Mouse (Mus musculus): Measurements from ENCODE around the gene Gabarap. TPM values are rescaled to one million over a fixed set of nuclear protein-coding genes. Genes with fewer than 3 reads are reported as not detected.

The Gabarap gene
- 100 to 1,000 TPM; 469 to 485 TPM for total RNA-seq (2023)

DNA sequence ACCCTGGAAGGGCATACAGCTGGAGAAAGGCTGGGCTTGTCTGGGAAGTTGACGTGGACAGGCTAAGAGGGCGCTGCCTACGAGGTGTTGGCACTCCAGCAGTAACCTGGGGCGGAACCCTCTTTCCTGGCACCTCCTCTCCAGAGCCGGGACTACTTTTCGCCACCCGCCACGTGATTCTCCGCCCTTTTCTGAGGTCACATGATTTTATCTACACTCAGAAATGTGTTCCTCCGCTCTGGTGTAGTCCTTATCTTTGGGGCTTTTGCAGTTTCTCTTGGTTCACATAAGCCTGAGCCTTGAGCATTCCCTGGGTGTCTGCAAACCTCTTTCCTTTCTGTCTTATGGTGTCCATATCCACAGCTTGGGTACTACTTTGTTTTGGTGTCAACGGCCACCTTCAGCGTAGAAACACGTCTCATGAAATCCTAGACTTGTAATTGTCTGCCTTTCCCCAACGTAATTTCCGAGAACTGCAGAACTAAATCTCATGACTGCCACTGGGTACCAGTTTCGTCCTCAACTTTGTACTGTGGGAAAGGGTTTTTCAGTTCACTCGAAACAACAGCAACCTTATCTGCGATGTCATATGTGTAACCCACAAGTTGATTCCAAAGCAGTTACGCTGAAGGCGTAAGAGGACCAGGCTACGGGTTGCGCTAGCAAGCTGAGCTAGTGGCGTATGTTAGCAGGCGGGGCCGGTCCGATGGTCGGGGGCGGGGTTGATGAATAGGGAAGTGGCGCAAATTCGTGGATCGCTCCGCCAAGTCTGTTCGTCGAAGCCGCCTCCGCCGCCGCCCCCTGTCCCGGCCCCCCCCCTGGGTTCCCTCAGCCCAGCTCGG lies at the start of gene Gabarap:
Gene Gabarap (plus strand): TSS at position 294 of the 842 bp plus-strand sequence.

DNA sequence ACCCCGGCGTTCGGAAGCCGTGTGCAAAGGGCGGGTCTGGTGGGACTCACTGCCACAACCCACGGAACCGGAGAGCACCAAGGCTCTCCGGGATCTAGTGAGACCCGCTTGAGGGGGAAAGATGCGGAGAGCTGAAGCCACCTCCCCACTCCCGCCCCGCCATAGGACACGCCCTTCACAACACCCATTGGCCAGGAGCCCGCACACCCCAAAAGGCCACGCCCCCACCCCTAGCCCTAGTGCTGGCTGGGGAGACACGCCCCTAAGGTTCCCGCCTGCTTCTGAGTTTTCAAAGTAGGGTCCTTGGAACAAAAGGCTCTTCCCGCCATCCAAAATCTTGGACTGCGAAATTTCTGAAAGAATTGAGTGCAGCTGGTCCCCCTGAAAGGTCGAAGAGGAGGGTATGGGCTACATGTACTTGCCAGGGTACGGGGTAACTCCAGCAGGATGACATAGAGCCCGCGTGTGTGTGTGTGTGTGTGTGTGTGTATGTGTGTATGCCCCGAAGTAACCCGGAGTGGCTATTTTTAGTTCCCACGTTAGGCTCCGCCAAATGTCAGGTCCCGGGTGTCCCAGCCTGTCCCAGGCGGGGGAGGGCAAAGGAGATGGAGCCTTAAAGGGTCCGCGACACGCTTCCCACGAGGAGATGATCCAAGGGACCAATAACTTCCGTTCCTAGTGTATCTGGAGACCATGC lies 42.7 kb upstream of the Gabarap start, which contains the start of gene Slc2a4:
Gene Slc2a4 (minus strand): TSS at position 123 of the 697 bp plus-strand sequence.

DNA sequence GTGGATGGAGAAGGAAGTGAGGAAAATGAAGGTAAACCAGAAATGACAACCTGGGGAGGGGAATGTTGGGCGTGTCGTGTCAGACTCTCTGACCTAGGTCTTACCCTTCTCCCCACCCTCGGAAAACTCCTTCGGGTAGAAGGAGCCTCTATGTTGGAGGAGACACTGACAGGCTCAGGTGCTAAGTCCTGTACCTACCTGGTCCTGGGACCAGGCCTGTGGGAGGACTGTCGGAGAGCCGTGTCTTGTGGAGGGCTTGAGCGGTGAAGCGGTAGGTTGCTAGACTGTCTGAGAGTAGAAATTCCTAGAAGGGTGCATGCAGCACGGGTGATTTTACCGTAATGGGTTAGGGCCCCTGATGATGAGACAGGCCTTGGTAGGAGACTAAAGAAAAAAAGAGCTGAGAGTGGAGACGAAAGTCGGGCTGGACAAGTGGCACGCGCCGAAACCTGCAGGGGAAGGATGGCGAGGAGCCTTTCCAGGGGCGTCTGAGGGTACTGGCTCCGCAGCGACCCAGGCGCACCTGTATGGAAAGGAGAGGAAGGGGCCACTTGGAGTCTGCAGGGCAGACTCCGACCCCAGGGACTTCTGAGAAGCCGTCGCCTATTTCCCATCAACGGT lies 26.2 kb upstream of the Gabarap start, which contains the start of gene Cldn7:
Gene Cldn7 (plus strand): TSS at position 130 of the 621 bp plus-strand sequence.

DNA sequence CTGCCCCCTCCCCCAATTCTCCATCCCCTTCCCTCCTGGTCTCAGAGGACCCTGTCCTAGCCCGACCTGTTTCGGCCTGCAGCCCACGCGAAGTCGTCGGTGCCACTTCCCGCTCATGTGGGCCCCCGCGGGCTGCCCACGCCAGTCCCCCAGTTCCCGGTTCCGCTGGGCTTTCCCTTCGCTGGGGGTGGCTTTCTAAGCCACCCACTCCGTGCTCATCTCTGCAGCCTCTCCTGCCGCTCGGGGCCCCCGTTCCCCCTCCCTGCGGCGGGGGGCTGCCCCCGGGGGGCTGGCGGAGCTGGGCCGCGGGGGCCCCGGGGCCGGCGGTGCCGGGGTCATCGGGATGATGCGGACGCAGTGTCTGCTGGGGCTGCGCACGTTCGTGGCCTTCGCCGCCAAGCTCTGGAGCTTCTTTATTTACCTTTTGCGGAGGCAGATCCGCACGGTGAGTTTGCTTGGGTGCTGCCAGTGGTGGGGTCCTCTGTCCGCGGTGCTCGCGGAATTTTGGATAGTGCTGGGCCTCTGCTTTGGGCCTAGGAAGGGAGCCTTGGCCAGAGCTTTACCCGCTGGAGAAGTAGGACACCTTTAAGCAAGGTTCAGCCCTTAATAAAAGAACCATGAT lies 9.7 kb upstream of the Gabarap start, which contains the start of gene Ctdnep1:
Gene Ctdnep1 (plus strand): TSS at position 16 of the 622 bp plus-strand sequence.

DNA sequence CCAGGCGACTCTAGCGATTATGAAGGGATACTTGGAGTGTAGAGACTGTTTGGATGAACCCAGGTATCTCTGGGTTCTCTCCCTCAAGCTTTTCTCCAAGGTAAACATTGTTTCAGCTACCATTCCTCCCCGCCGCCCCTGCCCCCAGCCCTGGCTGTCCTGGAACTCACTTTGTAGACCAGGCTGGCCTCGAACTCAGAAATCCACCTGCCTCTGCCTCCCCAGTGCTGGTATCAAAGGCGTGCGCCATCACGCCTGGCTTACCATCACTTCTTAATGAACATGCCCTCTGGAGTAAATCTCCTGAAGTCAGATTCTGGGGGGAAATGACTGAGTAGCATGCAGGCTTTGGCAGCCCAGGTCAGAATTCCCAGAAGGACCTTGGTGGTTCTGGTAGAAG lies 8.7 kb upstream of the Gabarap start, which contains the start of gene Elp5:
Gene Elp5 (minus strand): TSS at position 293 of the 400 bp plus-strand sequence.

DNA sequence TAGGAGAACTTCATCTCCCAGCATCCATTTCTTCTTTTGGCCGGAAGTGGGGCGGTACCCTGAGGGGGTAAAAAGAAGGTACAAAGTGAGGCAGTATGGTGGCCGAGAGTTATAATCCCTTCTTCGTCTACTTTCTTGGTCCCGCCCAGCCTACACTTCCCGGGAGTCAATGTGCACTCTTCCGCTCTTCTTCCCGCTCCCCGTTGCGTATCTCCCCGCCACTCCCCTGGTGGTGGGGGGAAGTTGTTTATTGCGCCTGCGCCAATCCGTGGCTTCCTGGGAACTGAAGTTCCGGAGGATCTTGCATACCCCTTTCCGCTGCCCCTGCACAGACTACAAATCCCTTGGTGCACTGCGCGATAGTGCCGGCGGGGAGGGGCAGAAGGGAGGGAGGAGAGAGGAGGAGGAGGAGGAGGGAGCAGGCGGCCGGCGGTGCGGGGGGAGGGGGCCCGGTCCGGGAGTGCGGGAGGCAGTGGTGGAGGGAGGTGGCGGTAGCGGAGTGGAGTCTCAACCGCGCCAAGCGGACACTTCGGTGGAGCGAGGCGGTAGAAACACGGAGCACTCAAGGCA lies 4.5 kb downstream of the Gabarap start, which contains the start of gene Phf23:
Gene Phf23 (plus strand): TSS at position 387 of the 570 bp plus-strand sequence.

DNA sequence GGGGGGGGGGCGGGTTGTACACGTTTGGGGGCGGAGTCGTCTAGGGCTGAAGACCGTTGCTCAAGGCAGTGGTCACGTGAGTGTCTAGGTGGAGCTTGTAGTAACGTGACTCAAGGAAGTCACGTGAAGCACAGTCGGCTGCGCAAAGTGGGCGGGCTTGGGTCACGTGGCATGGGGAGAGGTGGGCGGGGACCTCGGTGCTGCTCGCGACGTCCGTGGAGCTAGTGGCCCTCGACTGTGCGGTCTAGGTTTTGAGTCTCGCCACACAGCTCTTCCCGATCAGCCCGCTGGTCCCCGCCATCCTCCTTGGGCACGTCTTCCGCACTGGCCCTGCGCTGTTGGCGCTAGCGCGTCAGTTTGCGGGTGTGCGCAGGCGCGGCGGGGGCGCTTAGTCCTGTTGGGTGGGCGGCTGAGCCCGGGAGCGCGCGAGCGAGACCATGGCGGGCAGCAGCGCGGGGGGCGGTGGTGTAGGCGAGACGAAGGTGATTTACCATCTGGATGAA lies 9.5 kb downstream of the Gabarap start, which contains the start of gene Dvl2:
Gene Dvl2 (plus strand): TSS at position 200 of the 503 bp plus-strand sequence.

DNA sequence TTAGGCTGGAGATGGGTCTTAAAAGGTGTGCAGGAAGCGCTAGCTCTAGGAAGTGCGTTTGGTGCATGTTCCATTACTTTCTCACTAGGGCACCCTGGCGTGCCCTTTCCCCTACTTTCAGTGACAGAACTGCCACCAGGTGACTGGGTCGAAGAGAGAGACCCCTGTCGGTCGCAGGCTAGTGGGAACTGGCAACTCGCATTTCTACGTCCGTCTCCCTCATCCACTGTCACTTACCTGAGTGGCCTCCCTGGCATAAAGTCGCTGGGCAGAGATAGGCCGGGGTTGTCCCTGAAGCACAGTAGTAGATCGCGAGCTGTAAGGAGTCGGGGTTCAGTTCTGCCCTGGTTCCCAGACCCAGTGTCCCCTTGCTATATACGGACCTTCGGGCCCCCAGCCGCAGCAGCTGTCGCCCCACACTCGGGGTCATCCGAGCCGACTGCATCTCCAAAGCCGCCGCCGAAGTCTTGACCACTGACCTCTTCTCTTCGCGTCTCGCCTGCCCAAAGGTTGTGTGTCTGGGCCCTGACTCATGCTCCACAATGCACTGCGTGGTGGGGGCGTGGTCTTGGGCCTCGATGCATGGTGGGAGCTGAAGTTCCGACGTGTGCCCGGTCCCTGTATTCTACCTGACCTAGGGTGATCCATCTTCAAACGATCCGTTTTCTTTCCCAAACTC lies 24.1 kb downstream of the Gabarap start, which contains the start of gene Acadvl:
Gene Acadvl (minus strand): TSS at position 532 of the 679 bp plus-strand sequence.

DNA sequence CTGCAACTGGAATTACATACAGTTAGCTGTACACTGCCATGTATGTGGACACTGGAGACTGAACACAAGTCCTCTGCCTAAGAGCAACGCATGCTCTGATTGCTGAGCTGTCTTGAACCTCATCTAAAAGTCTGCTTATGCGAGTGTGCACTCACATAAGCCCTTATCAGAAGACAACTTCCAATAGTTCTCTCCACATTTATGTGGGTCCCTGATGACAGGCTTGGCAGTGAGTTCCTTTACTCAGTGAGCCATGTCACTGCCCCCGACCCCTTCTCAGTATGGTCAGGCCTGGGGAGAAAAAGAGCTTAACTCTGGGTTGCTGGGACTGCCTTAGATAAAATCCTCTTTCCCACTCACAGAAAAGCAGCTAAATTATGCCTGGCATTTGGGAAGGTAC lies 25.7 kb downstream of the Gabarap start, which contains the start of gene Dlg4:
Gene Dlg4 (plus strand): TSS at position 274 of the 400 bp plus-strand sequence.

Other genes starting within 250 kb of the Gabarap start
- 100 to 1,000 TPM; 114 to 142 TPM for gene Polr2a, start 232.5 kb upstream of the Gabarap start, total RNA-seq (2023)
- not detected for gene Slc35g3, start 229.2 kb upstream of the Gabarap start, total RNA-seq (2023)
- gene Zbtb4, start 225.2 kb upstream of the Gabarap start, total RNA-seq (2023): 10 to 100 TPM; 16.0 to 20.0 TPM
- under 1 TPM; 0.45 to 0.49 TPM for gene Chrnb1, start 195.2 kb upstream of the Gabarap start, total RNA-seq (2023)
- gene Fgf11, start 189.3 kb upstream of the Gabarap start, total RNA-seq (2023): 1 to 10 TPM in 1 of 2 experiments, under 1 TPM in 1; 0.76 to 1.3 TPM
- gene Tmem102, start 185.5 kb upstream of the Gabarap start, total RNA-seq (2023): not detected
- not detected for gene Gm39566, start 175.8 kb upstream of the Gabarap start, total RNA-seq (2023)
- gene Spem2, start 172.7 kb upstream of the Gabarap start, total RNA-seq (2023): not detected
- gene Spem1, start 169.0 kb upstream of the Gabarap start, total RNA-seq (2023): not detected
- 1 to 10 TPM; 1.9 to 2.6 TPM for gene Nlgn2, start 153.4 kb upstream of the Gabarap start, total RNA-seq (2023)
- 100 to 1,000 TPM; 100 to 117 TPM for gene Tmem256, start 152.6 kb upstream of the Gabarap start, total RNA-seq (2023)
- 10 to 100 TPM; 39.8 to 43.6 TPM for gene Plscr3, start 144.8 kb upstream of the Gabarap start, total RNA-seq (2023)
- not detected for gene Tnk1, start 132.4 kb upstream of the Gabarap start, total RNA-seq (2023)
- gene Tmem95, start 113.1 kb upstream of the Gabarap start, total RNA-seq (2023): not detected
- gene Kctd11, start 109.7 kb upstream of the Gabarap start, total RNA-seq (2023): 1 to 10 TPM; 6.0 TPM
- gene Acap1, start 95.6 kb upstream of the Gabarap start, total RNA-seq (2023): 10 to 100 TPM; 10.4 to 12.2 TPM
- under 1 TPM; 0.31 to 0.49 TPM for gene 2810408A11Rik, start 90.2 kb upstream of the Gabarap start, total RNA-seq (2023)
- gene Neurl4, start 90.1 kb upstream of the Gabarap start, total RNA-seq (2023): 10 to 100 TPM; 30.0 to 30.4 TPM
- gene Gps2, start 77.3 kb upstream of the Gabarap start, total RNA-seq (2023): 100 to 1,000 TPM; 110 to 112 TPM
- 100 to 1,000 TPM; 407 to 410 TPM for gene Eif5a, start 69.2 kb upstream of the Gabarap start, total RNA-seq (2023)
- 1 to 10 TPM in 1 of 2 experiments, not detected in 1; 1.6 TPM for gene Ybx2, start 55.3 kb upstream of the Gabarap start, total RNA-seq (2023)
- not detected for gene Slc2a4, start 43.0 kb upstream of the Gabarap start, total RNA-seq (2023)
- not detected for gene Cldn7, start 26.4 kb upstream of the Gabarap start, total RNA-seq (2023)
- 100 to 1,000 TPM; 107 to 143 TPM for gene Ctdnep1, start 10.0 kb upstream of the Gabarap start, total RNA-seq (2023)
- gene Elp5, start 8.6 kb upstream of the Gabarap start, total RNA-seq (2023): 10 to 100 TPM; 44.3 to 49.5 TPM
- gene Phf23, start 4.6 kb downstream of the Gabarap start, total RNA-seq (2023): 10 to 100 TPM; 64.3 to 77.5 TPM
- gene Dvl2, start 9.5 kb downstream of the Gabarap start, total RNA-seq (2023): 10 to 100 TPM; 30.2 to 33.6 TPM
- 10 to 100 TPM; 43.9 to 56.5 TPM for gene Acadvl, start 24.3 kb downstream of the Gabarap start, total RNA-seq (2023)
- 10 to 100 TPM; 11.0 to 19.4 TPM for gene Dlg4, start 25.8 kb downstream of the Gabarap start, total RNA-seq (2023)
- not detected for gene Asgr1, start 62.9 kb downstream of the Gabarap start, total RNA-seq (2023)
- gene Asgr2, start 101.5 kb downstream of the Gabarap start, total RNA-seq (2023): 1 to 10 TPM; 3.7 to 3.8 TPM
- 1 to 10 TPM; 7.0 to 7.1 TPM for gene Mgl2, start 139.2 kb downstream of the Gabarap start, total RNA-seq (2023)
- 10 to 100 TPM; 57.0 to 63.9 TPM for gene Clec10a, start 165.1 kb downstream of the Gabarap start, total RNA-seq (2023)
- gene Slc16a11, start 221.6 kb downstream of the Gabarap start, total RNA-seq (2023): not detected
- gene Slc16a13, start 229.9 kb downstream of the Gabarap start, total RNA-seq (2023): 1 to 10 TPM; 4.2 to 6.0 TPM
- gene Bcl6b, start 238.7 kb downstream of the Gabarap start, total RNA-seq (2023): not detected
- 10 to 100 TPM; 43.5 to 48.2 TPM for gene 0610010K14Rik, start 246.8 kb downstream of the Gabarap start, total RNA-seq (2023)
- gene Gm21988, start 248.7 kb downstream of the Gabarap start, total RNA-seq (2023): 1 to 10 TPM; 4.6 to 5.0 TPM
- 100 to 1,000 TPM; 119 to 173 TPM for gene Rnasek, start 248.7 kb downstream of the Gabarap start, total RNA-seq (2023)

Data from monocyte, adult 59 days (primary cell).